Mouse (Mus musculus) testis, adult 2 months (tissue): ENCODE measurements around the gene Fam181a. TPM values are rescaled to one million over a fixed set of nuclear protein-coding genes. Genes with fewer than 3 reads are reported as not detected.

Experiments
- H3K27ac ChIP-seq: fragments of 200-500 bp; 2 replicates; pipeline ENCODE4 v1.5.1; 2012; ENCODE audit warnings: low read depth, low read length; ENCODE audit not compliant: control insufficient read depth, insufficient read depth
- H3K27me3 ChIP-seq: fragments of 200-500 bp; 2 replicates; pipeline ENCODE4 v1.6.1; 2012; ENCODE audit warnings: mild to moderate bottlenecking, low read length, moderate library complexity; ENCODE audit not compliant: control insufficient read depth, insufficient read depth
- H3K36me3 ChIP-seq: fragments of 200-500 bp; 2 replicates; pipeline ENCODE4 v1.6.1; 2012; ENCODE audit warnings: mild to moderate bottlenecking, low read length; ENCODE audit not compliant: control insufficient read depth, insufficient read depth
- H3K4me1 ChIP-seq: fragments of 200-500 bp; 2 replicates; pipeline ENCODE4 v1.6.1; 2012; ENCODE audit warnings: low read length; ENCODE audit not compliant: control insufficient read depth, insufficient read depth
- H3K4me3 ChIP-seq: fragments of 200-500 bp; 2 replicates; pipeline ENCODE4 v1.5.1; 2012; ENCODE audit warnings: low read depth, mild to moderate bottlenecking, low read length, moderate library complexity, mixed read lengths; ENCODE audit not compliant: control insufficient read depth
- CTCF ChIP-seq: fragments of 200-500 bp; IDR thresholded peaks from 2 replicates; pipeline ENCODE4 v1.5.1; 2012; ENCODE audit warnings: low read depth, mild to moderate bottlenecking, inconsistent platforms, low read length, moderate library complexity; ENCODE audit not compliant: control insufficient read depth, insufficient read depth, insufficient replicate concordance
- POLR2A ChIP-seq: fragments of 200-500 bp; IDR thresholded peaks from 2 replicates; pipeline ENCODE4 v1.6.1; 2012; ENCODE audit warnings: low read depth, mild to moderate bottlenecking, inconsistent platforms, low read length, moderate library complexity; ENCODE audit not compliant: control insufficient read depth
- polyA plus RNA-seq: library from polyadenylated mRNA; depleted of rRNA; stranded (reverse); fragments of >200 nt; gene quantifications from 2 replicates; pipeline ENCODE4 v1.2.3, GENCODE M21; 2012; rRNA removed

Fam181a gene
- polyA plus RNA-seq, 1 experiment = 105 TPM

GRCm38 (mm10) chr12:103360812-103361211 lies 50.0 kb downstream of the Fam181a start:
- Histone ChIP-seq H3K4me1 (no peaks in the 10 kb centered on the region), H3K4me3 (no peak overlapping the region), H3K27ac (no peak overlapping the region), H3K27me3 (no peaks in the 10 kb centered on the region), H3K36me3 (no peaks in the 10 kb centered on the region)
- TF ChIP-seq POLR2A (no peak), CTCF (no peak)

GRCm38 (mm10) chr12:103361539-103362307 lies 50.9 kb downstream of the Fam181a start:
- no peak for TF ChIP-seq CTCF
- no peak for TF ChIP-seq POLR2A
- Histone ChIP-seq H3K36me3 (no peaks in the 10 kb centered on the region), H3K27me3 (no peaks in the 10 kb centered on the region), H3K4me1 (no peaks in the 10 kb centered on the region), H3K27ac (no peak overlapping the region), H3K4me3 (no peak overlapping the region)

GRCm38 (mm10) chr12:103362336-103362735 lies 51.6 kb downstream of the Fam181a start:
- Histone ChIP-seq H3K4me3 (no peak overlapping the region), H3K27ac (no peak overlapping the region), H3K36me3 (no peaks in the 10 kb centered on the region), H3K27me3 (no peaks in the 10 kb centered on the region), H3K4me1 (peaks cover 4% of the 10 kb centered on the region)
- TF ChIP-seq CTCF = no peak

Other genes with a start within 250 kb of the Fam181a start
- 0.81 and 1.4 TPM in 2 replicates for gene Prima1, start 68.8 kb upstream of the Fam181a start, polyA plus RNA-seq
- 3.6 and 5.1 TPM in 2 replicates for gene Asb2, start 45.0 kb downstream of the Fam181a start, polyA plus RNA-seq
- gene Otub2, start 77.7 kb downstream of the Fam181a start, polyA plus RNA-seq = 261 and 268 TPM in 2 replicates
- gene 9330161L09Rik, start 96.8 kb downstream of the Fam181a start, polyA plus RNA-seq = 0.28 and 0.52 TPM in 2 replicates
- 47.3 and 49.4 TPM in 2 replicates for gene Ddx24, start 114.9 kb downstream of the Fam181a start, polyA plus RNA-seq
- gene Ifi27, start 123.2 kb downstream of the Fam181a start, polyA plus RNA-seq = 52.1 and 53.0 TPM in 2 replicates
- gene Ifi27l2a, start 132.7 kb downstream of the Fam181a start, polyA plus RNA-seq = 4.7 and 12.9 TPM in 2 replicates
- gene Ifi27l2b, start 146.2 kb downstream of the Fam181a start, polyA plus RNA-seq = not detected in 2 replicates
- gene Ppp4r4, start 221.3 kb downstream of the Fam181a start, polyA plus RNA-seq = 15.6 and 17.6 TPM in 2 replicates